Mouse (Mus musculus): ENCODE results near the gene Styxl1. TPM values are rescaled to one million over a fixed set of nuclear protein-coding genes. Genes with fewer than 3 reads are reported as not detected.

Gene Styxl1
- polyA plus RNA-seq, 1 experiment from 2014 or later = 0.24 TPM

- no peak for ATAC-seq
- Histone ChIP-seq H3K9ac (ENCODE audit: low read depth, low read length) (no peak overlapping the region), H3K27me3 (ENCODE audit: control insufficient read depth, insufficient read depth, low read depth, low read length) (no peaks in the 10 kb centered on the region), H3K36me3 (ENCODE audit: control insufficient read depth, insufficient read depth, low read length) (no peaks in the 10 kb centered on the region), H3K9me3 (replicated peaks; ENCODE audit: control insufficient read depth, low read length, poor library complexity, severe bottlenecking) (no peaks in the 10 kb centered on the region; the same call in 1 of the 2 replicates), H3K4me3 (ENCODE audit: low read depth, low read length) (no peak overlapping the region), H3K4me1 (ENCODE audit: control insufficient read depth, insufficient read depth, low read length) (peaks cover 36% of the 10 kb centered on the region), H3K4me2 (ENCODE audit: low read length) (no peak overlapping the region), H3K27ac (ENCODE audit: low read length) (peak overlapping the region; percentile 41; the same call in 1 of the 2 replicates)
- WGBS = 49% methylated on average over 2 of the region's 2 CpGs
These were observed 26.6 kb upstream of the Styxl1 start for GRCm38 (mm10) chr5:135804735-135805134.

DNA sequence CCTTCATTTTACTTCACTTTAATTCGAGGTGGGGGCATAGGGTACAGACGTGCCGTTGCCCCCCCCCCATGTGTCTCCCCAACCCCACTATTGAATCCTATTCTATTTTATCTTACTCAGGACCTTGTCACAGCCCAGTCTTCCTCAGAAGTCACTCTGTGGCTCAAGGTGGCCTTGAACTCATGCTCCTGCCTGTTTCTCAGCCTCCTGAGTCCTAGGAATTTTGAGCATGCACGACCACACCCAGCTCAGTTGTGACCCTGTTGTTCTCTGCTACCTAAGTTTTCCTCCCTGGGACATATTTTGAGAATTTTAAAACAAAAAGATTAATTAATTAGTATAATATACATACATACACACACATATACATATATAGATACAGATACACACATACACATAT lies 25.5 kb upstream of the Styxl1 start:
- H3K9me3 ChIP-seq (replicated peaks; ENCODE audit: control insufficient read depth, low read length, poor library complexity, severe bottlenecking) = no peaks in the 10 kb centered on the region; the same call in 1 of the 2 replicates
- no peak overlapping the region for H3K9ac ChIP-seq (ENCODE audit: low read depth, low read length)
- H3K4me1 ChIP-seq (ENCODE audit: control insufficient read depth, insufficient read depth, low read length) = peaks cover 27% of the 10 kb centered on the region
- H3K4me2 ChIP-seq (ENCODE audit: low read length) = no peak overlapping the region
- no peak overlapping the region for H3K27ac ChIP-seq (ENCODE audit: low read length)
- WGBS = 87% methylated on average over 4 of the region's 4 CpGs
- no peak for ATAC-seq
- no peaks in the 10 kb centered on the region for H3K27me3 ChIP-seq (ENCODE audit: control insufficient read depth, insufficient read depth, low read depth, low read length)
- no peaks in the 10 kb centered on the region for H3K36me3 ChIP-seq (ENCODE audit: control insufficient read depth, insufficient read depth, low read length)
- H3K4me3 ChIP-seq (ENCODE audit: low read depth, low read length) = no peak overlapping the region

- no peaks in the 10 kb centered on the region; the same call in 1 of the 2 replicates for H3K9me3 ChIP-seq (replicated peaks; ENCODE audit: control insufficient read depth, low read length, poor library complexity, severe bottlenecking)
- WGBS = 70% methylated on average over 4 of the region's 4 CpGs
- no peak overlapping the region for H3K9ac ChIP-seq (ENCODE audit: low read depth, low read length)
- no peak overlapping the region for H3K27ac ChIP-seq (ENCODE audit: low read length)
- no peaks in the 10 kb centered on the region for H3K27me3 ChIP-seq (ENCODE audit: control insufficient read depth, insufficient read depth, low read depth, low read length)
- no peak overlapping the region for H3K4me2 ChIP-seq (ENCODE audit: low read length)
- peaks cover 23% of the 10 kb centered on the region for H3K4me1 ChIP-seq (ENCODE audit: control insufficient read depth, insufficient read depth, low read length)
- no peaks in the 10 kb centered on the region for H3K36me3 ChIP-seq (ENCODE audit: control insufficient read depth, insufficient read depth, low read length)
- H3K4me3 ChIP-seq (ENCODE audit: low read depth, low read length) = no peak overlapping the region
- no peak for ATAC-seq
These were observed 24.9 kb upstream of the Styxl1 start for GRCm38 (mm10) chr5:135803135-135803534.

DNA sequence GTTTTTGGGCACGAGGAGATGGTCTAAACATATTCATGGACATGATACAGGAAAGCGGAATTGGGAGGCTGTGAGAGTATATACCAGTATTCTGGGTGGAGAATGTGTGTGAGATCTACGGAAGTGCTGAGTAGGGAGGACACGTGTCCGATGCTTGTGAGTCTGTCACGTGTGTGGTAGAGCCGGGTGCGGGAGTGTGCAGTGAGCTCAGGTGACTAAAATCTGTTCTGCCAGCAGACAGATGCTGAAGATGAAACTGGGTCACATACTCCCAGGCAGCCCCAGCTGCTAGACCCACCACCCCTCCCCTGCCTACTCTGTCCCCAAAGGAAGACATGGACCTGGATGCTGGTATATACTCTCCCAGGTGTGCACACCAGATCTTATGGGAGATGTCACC lies 24.5 kb upstream of the Styxl1 start:
- Histone ChIP-seq H3K27ac (ENCODE audit: low read length) (0 out of 2 replicates have a peak overlapping the region, but pooled peaks have one; percentile 22), H3K9ac (ENCODE audit: low read depth, low read length) (no peak overlapping the region), H3K36me3 (ENCODE audit: control insufficient read depth, insufficient read depth, low read length) (no peaks in the 10 kb centered on the region), H3K4me3 (ENCODE audit: low read depth, low read length) (no peak overlapping the region), H3K4me1 (ENCODE audit: control insufficient read depth, insufficient read depth, low read length) (peaks cover 18% of the 10 kb centered on the region), H3K9me3 (replicated peaks; ENCODE audit: control insufficient read depth, low read length, poor library complexity, severe bottlenecking) (no peaks in the 10 kb centered on the region; the same call in 1 of the 2 replicates), H3K27me3 (ENCODE audit: control insufficient read depth, insufficient read depth, low read depth, low read length) (no peaks in the 10 kb centered on the region), H3K4me2 (ENCODE audit: low read length) (no peak overlapping the region)
- 91% methylated on average over 8 of the region's 8 CpGs for WGBS
- ATAC-seq = no peak

DNA sequence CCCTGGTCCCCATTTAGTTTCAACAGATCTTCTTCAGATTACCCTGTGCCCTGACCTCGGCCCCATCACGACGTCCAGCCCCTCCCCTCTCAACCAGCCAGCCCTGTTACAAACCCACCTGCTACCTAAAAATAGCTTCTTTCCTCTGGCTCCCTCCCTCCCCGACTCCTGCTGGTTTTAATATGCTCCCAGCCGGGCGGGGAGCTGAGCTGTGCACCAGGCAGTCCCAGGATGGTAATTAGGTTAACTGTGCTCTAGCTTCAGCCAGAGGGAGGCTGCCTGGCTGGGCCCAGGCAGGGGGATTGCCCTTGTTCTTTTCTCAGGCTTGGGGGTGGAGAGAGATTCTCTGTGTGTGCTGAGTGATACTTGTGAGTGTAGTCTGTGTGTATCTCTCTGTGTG lies 22.7 kb upstream of the Styxl1 start:
- H3K27ac ChIP-seq (ENCODE audit: low read length) = peak overlapping the region; percentile 64
- H3K4me1 ChIP-seq (ENCODE audit: control insufficient read depth, insufficient read depth, low read length) = peaks cover 13% of the 10 kb centered on the region
- H3K9me3 ChIP-seq (replicated peaks; ENCODE audit: control insufficient read depth, low read length, poor library complexity, severe bottlenecking) = no peaks in the 10 kb centered on the region; the same call in 1 of the 2 replicates
- H3K36me3 ChIP-seq (ENCODE audit: control insufficient read depth, insufficient read depth, low read length) = no peaks in the 10 kb centered on the region
- WGBS = 3% methylated on average over 6 of the region's 6 CpGs
- H3K27me3 ChIP-seq (ENCODE audit: control insufficient read depth, insufficient read depth, low read depth, low read length) = no peaks in the 10 kb centered on the region
- peak overlapping the region; percentile 36 for H3K9ac ChIP-seq (ENCODE audit: low read depth, low read length)
- H3K4me2 ChIP-seq (ENCODE audit: low read length) = no peak overlapping the region
- no peak overlapping the region for H3K4me3 ChIP-seq (ENCODE audit: low read depth, low read length)
- ATAC-seq = peak; percentile 57

DNA sequence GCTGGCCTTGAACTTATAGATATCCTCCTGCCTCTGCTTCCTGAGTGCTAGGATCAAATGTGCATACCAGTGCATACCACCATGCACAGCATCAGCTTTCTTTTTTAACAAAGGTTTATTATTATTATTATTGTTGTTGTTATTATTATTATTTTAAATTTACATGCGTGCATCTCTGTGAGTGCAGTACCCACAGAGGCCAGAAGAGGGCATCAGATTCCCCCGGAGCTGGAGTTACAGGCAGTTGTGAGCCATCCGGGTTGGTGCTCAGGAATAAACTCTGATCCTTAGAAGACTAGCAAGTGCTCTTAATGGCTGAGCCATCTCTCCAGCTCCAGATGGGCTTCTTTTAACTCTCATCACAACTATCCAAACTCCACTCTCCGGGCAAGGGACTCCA lies 21.6 kb upstream of the Styxl1 start:
- 40% methylated on average over 4 of the region's 4 CpGs for WGBS
- H3K36me3 ChIP-seq (ENCODE audit: control insufficient read depth, insufficient read depth, low read length) = no peaks in the 10 kb centered on the region
- H3K27ac ChIP-seq (ENCODE audit: low read length) = no peak overlapping the region
- H3K4me1 ChIP-seq (ENCODE audit: control insufficient read depth, insufficient read depth, low read length) = peaks cover 18% of the 10 kb centered on the region
- ATAC-seq = no peak
- no peak overlapping the region for H3K9ac ChIP-seq (ENCODE audit: low read depth, low read length)
- H3K27me3 ChIP-seq (ENCODE audit: control insufficient read depth, insufficient read depth, low read depth, low read length) = no peaks in the 10 kb centered on the region
- H3K4me3 ChIP-seq (ENCODE audit: low read depth, low read length) = no peak overlapping the region
- no peak overlapping the region for H3K4me2 ChIP-seq (ENCODE audit: low read length)
- H3K9me3 ChIP-seq (replicated peaks; ENCODE audit: control insufficient read depth, low read length, poor library complexity, severe bottlenecking) = no peaks in the 10 kb centered on the region; the same call in 1 of the 2 replicates

DNA sequence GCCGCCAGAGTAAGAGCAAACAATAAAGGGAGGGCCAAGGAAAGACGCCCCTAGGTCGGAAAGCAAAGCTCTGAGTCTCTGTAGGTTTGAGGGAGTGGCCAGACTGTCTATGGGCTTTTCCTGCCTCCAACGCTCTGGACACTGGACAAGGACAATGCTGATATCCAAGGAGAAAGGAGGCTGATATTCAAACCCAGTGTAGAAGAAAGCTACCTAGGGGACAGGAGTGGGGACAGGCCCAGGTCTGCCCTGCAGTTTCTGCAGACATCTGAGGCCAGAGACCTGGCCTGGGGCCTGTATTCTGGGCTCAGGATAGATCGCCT lies 16.6 kb upstream of the Styxl1 start:
- 5% methylated on average over 5 of the region's 5 CpGs for WGBS
- 0 out of 2 replicates have a peak overlapping the region, but pooled peaks have one; percentile 15 for H3K4me3 ChIP-seq (ENCODE audit: low read depth, low read length)
- H3K36me3 ChIP-seq (ENCODE audit: control insufficient read depth, insufficient read depth, low read length) = peaks cover 19% of the 10 kb centered on the region
- H3K9me3 ChIP-seq (replicated peaks; ENCODE audit: control insufficient read depth, low read length, poor library complexity, severe bottlenecking) = no peaks in the 10 kb centered on the region
- H3K4me2 ChIP-seq (ENCODE audit: low read length) = peak overlapping the region; percentile 35
- H3K4me1 ChIP-seq (ENCODE audit: control insufficient read depth, insufficient read depth, low read length) = peaks cover 11% of the 10 kb centered on the region
- H3K27me3 ChIP-seq (ENCODE audit: control insufficient read depth, insufficient read depth, low read depth, low read length) = no peaks in the 10 kb centered on the region
- H3K9ac ChIP-seq (ENCODE audit: low read depth, low read length) = peak overlapping the region; percentile 56
- ATAC-seq = no peak
- peak overlapping the region; percentile 81 for H3K27ac ChIP-seq (ENCODE audit: low read length)

DNA sequence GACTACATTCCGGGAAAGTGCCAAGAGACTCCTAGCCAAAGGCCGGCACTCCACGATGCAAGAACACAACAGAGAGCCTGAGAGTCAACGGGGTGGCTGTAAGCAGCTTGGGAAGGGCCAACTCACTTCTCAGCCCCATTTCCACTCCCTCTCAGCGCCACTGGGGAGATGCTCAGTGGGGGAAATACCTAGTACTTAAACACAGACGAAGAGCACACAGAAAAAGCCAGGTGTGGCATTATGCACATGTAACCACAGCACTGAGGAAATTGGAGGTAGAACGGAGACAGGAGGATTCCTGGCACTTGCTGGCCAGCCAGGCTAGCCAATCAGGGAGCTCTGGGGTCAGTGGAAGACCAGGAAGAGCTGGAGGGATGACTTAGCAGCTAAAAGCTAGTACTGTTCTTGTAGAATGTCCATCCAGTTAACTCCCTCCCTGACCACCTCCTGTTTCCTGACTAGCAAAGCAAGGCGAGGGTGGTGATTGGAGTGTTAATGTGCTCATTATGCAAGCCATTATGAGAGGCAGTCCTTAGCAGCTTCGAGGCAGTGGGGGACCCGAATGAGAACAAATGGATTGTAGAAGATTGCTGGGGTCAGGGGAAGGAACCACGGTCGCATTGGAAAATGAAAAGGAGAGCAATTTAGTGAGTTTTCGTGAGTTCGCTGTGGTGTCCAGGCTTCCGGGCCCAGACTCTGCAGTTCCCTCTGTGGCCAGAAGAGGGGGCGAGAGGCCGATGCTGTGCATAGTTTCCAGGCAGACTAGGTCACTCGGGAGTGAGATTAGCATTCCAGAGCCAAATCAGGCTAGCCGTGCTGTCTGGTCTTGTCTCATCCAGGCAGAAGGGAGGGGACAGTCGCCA lies 16.0 kb upstream of the Styxl1 start:
- WGBS = 5% methylated on average over 20 of the region's 20 CpGs
- peak overlapping the region; percentile 56 for H3K9ac ChIP-seq (ENCODE audit: low read depth, low read length)
- peak; percentile 95 for ATAC-seq
- H3K27ac ChIP-seq (ENCODE audit: low read length) = peak overlapping the region; percentile 81
- H3K36me3 ChIP-seq (ENCODE audit: control insufficient read depth, insufficient read depth, low read length) = peaks cover 24% of the 10 kb centered on the region
- H3K27me3 ChIP-seq (ENCODE audit: control insufficient read depth, insufficient read depth, low read depth, low read length) = no peaks in the 10 kb centered on the region
- peak overlapping the region; percentile 15 for H3K4me3 ChIP-seq (ENCODE audit: low read depth, low read length)
- peak overlapping the region; percentile 35 for H3K4me2 ChIP-seq (ENCODE audit: low read length)
- no peaks in the 10 kb centered on the region for H3K9me3 ChIP-seq (replicated peaks; ENCODE audit: control insufficient read depth, low read length, poor library complexity, severe bottlenecking)
- peaks cover 11% of the 10 kb centered on the region for H3K4me1 ChIP-seq (ENCODE audit: control insufficient read depth, insufficient read depth, low read length)

DNA sequence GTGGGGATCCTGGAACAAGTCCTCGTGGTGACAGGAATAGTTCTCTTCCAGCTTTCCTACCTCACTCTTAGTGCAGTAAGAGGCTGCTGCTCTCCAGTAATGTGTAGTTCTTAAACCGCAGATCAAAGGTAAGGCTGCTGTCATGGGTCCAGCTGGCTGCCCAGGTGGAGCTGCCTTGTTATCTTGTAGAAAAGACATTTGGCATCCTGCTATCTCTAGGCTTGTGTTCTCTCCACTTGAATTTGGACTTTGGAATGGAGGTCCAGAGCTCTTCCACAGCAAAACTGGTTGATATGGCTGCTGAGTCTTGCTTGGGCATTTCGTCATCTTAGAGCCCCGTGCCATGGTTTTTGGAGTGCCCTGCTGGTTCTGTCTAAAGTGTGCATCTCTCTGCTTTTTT lies 4.7 kb upstream of the Styxl1 start:
- no peak overlapping the region for H3K27ac ChIP-seq (ENCODE audit: low read length)
- H3K9ac ChIP-seq (ENCODE audit: low read depth, low read length) = no peak overlapping the region
- no peak for ATAC-seq
- H3K4me3 ChIP-seq (ENCODE audit: low read depth, low read length) = no peak overlapping the region
- H3K4me2 ChIP-seq (ENCODE audit: low read length) = no peak overlapping the region
- peaks cover 18% of the 10 kb centered on the region for H3K4me1 ChIP-seq (ENCODE audit: control insufficient read depth, insufficient read depth, low read length)
- WGBS = 95% methylated on average over 4 of the region's 4 CpGs
- no peaks in the 10 kb centered on the region for H3K9me3 ChIP-seq (replicated peaks; ENCODE audit: control insufficient read depth, low read length, poor library complexity, severe bottlenecking)
- H3K27me3 ChIP-seq (ENCODE audit: control insufficient read depth, insufficient read depth, low read depth, low read length) = no peaks in the 10 kb centered on the region
- H3K36me3 ChIP-seq (ENCODE audit: control insufficient read depth, insufficient read depth, low read length) = peaks cover 37% of the 10 kb centered on the region
